Mouse (Mus musculus) spleen, postnatal 4 days (tissue): ENCODE measurements around the gene Pstpip1.

Experiments used
- DNase-seq, 2 experiments: peaks; one replicate each; pipeline ENCODE4 v3.0.0; 2022; ENCODE audit warnings: low spot score in 2 of 2

The Pstpip1 gene

GRCm38 (mm10) chr9:56089778-56090520 is at the start of gene Pstpip1:
Gene Pstpip1 (plus strand): TSS chr9:56089962.
- peak; percentile 73 to 84 for DNase-seq

GRCm38 (mm10) chr9:56041372-56042180 is 48.2 kb upstream of the Pstpip1 start, which contains the start of gene Rcn2:
Gene Rcn2 (plus strand): TSS chr9:56041845.
- DNase-seq, result peak; percentile 93 to 97

DNA sequence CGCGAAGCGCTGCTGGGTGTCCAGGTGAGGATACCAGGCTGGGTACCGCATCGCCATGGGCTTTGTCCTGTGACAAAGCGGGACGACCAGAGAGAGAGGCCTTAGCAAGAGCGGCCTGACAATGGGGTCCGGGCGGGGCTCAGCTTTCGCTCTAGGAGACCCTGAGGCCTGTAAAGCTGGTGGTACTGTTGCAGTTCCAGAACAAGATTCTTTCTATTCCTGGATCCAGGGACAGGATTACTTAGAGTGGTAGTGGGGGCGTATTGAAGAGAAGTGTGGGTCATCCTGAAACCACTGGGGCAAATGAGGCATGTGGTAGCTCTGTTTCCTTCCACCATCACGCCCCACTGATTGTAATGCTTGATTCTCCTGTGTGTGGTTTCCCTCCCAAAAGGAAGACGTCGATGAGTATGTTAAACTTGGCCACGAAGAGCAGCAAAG is 47.6 kb upstream of the Pstpip1 start:
- DNase-seq, result no peak

- no peak for DNase-seq
Measured at GRCm38 (mm10) chr9:56053796-56054195, 36.0 kb upstream of the Pstpip1 start.

GRCm38 (mm10) chr9:56056147-56056546 is 33.6 kb upstream of the Pstpip1 start:
- DNase-seq, result no peak

- no peak for DNase-seq
Measured at GRCm38 (mm10) chr9:56062336-56062735, 27.4 kb upstream of the Pstpip1 start.

DNA sequence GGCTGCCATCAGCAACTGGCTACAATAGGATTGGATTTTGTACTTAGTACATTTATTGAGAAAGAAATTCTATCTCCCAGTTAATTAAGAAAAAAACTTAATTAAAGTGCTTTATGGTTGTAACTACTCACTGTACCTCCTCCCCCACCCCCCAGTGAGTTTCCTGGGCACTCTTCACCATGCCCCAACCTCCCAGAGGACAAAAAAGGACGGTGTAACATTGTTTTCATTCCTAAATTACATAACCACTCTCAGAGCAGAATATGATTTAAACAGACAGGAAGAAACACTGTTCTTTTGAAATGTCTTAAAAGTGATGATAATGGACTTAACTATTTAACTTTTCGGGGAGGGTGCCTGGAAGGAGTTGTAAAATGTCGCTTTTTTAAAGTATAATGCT is 24.8 kb upstream of the Pstpip1 start:
- no peak for DNase-seq

- DNase-seq, result no peak
Measured at GRCm38 (mm10) chr9:56067964-56068363, 21.8 kb upstream of the Pstpip1 start.

- DNase-seq, result no peak
Measured at GRCm38 (mm10) chr9:56068630-56069029, 21.1 kb upstream of the Pstpip1 start.

- no peak for DNase-seq
Measured at GRCm38 (mm10) chr9:56072861-56073260, 16.9 kb upstream of the Pstpip1 start.

DNA sequence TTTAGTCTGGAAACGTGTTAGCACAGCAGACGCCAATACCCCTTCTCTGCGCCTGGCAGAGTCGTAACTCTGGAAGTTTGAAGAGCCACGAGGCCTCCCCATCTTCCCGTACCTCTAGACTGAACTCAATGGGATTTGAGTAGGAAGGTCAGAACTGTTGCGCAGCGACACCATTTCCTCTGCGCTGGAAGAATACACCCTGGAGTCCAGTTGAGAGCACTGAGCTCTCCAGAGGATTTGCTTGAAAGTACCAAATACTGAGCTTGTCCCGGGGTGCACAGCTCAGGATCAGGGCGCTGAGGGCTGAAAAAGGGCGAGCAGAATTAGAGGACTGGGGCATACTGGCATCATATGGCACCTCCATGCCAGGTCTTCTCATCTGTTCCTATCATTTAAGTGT is 14.9 kb upstream of the Pstpip1 start:
- DNase-seq, result no peak

DNA sequence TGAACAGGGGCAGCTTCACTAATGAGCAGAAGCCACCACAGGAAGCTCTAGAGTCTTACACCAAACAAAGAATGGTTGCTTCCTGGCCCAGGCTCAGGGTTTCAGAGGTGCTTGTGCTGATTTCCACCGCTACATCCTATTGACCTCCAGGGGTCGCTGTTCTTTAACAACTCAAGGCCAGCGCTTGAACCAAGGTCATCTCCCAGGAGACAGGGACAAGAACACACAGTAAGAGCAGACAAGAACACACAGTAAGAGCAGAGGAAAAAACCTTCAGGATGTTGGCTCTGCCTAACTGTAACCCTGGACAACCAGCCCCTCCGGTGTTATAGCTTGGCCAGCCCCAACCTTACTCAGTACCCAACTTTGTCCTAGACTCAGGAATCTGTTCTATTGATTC is 14.5 kb upstream of the Pstpip1 start:
- peak; percentile 59 to 79 for DNase-seq

DNA sequence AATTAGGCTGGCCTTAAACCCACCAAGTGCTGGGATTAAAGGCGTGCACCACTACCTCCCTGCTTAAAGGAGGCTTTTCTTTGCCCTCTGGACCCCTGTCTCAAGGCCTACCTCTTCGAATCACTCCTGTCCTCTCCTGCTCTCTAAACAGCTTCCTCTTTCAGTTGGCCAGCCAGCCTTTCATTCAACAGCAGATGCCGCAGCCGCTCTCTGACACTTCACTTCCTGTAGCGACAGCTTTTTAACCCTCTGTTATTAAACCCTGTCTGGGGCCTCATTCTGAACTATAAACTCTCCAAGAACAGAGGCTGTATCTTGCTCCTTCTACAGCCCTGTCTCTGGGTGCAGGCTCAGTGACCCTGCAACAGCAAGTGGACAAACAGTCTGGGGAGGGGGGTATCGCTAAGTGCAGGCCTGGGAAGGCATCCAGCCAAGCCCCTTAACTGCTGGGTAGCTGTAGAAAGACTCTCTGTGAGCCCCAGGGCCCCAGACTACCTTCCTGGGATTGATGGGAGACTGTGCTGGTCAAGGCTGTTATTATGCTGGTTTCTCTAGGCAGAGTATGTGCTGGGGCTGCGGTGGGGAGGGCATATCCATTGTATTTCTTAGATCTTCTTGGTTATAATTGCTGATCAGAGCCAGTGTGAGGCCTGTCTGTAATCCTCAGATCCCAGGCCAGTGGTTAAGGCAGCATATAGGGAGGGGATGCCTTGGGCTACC is 13.7 kb upstream of the Pstpip1 start:
- peak; percentile 49 to 74 for DNase-seq

GRCm38 (mm10) chr9:56079587-56079986 is 10.2 kb upstream of the Pstpip1 start:
- DNase-seq, result no peak

DNA sequence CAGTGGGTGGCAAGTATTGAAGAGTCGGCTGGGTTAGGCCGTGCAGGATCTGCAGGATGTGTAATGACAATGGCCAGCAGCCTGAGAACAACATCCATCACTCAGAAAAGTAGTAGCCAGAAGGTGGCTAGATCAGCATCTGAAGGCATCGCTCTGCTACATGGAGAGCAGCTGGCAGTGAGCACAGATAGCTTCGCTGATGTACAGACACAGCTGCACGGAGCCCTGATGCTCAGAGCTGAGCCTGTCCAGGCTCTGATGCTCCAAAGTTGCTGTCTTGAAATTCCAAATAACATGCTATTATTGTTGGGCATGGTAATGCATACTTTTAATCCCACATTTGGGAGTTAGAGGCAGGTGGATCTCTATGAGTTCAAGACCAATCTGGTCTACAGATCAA is 3.2 kb upstream of the Pstpip1 start:
- DNase-seq, result no peak

- no peak for DNase-seq
Measured at GRCm38 (mm10) chr9:56090546-56091225, 924 bp downstream of the Pstpip1 start.

GRCm38 (mm10) chr9:56092102-56092501 is 2.3 kb downstream of the Pstpip1 start:
- DNase-seq, result no peak

DNA sequence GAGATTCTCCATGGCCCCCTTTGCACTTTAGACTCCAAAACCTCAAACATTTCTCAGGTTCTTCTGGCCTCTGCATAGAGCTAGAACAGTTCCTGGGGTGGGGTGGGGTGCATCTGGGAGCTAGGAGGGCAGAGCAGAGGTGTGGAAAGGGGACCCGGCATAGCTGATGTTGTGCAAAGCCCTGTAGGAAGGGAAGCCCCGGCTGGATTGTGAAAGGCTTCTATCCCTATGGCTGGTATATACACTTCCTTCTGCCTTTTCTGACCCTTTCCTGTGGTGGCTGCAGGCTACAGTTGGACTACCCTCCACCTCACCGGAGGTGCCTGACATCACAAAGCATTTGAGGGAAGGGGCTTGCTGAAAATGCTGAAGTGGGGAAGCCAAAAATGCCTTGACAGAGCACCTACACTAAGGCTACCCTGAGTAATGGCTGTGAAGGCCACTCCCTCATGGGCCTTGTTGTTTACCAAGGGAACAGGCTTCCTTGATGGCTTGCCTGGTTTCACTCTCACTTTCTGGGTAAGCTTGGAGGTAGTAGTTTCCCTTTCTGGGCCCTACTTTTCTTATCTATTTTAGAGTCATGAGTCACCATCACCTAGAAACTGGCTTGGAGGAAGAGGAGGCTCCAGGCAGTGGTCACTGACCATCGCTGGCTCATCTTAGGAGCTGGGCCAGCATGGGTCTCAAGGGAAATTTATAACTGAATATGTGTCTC is 8.0 kb downstream of the Pstpip1 start:
- no peak for DNase-seq

DNA sequence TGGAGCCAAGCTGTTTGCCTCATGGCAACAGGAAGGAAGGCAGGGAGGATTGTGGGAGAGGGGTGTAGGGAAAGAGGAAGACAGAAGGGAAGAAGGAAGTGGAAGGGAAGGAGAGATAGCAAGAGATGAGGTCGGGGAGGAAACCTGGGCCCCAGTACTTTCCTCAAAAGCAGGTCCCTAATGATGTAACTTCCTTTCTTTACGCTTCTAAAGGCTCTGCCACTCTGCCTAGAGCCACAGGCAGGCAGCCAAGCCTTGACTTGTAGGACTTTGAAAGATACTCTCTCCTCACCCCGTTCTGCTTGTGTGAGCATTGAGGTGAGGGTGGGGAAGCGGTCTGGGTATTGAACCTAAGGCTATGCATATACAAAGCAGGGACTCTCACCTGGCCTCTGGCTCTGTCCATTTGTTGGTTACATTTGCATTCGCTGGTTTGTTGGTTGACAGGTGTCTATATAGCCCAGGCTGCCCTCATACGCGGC is 10.3 kb downstream of the Pstpip1 start:
- DNase-seq, result no peak

DNA sequence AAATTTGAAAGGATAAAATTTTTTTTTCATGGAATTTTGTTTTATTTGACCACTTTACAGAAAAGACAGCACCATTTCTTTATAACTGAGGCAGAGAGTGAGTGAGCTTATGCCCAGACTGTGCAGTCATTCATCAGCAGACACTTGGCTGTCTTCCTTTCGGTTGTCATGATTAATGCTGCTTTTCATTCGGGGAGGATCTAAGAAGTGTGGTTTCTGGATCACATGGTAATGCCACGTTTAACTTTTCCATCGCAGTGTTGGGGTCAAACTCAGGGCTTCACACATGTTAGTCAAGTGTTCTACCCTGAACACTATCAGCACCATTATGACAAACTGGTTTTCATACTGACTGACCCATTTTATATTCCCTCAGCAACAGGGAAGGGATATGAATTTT is 11.3 kb downstream of the Pstpip1 start:
- DNase-seq, result no peak

- no peak for DNase-seq
Measured at GRCm38 (mm10) chr9:56104921-56105320, 15.2 kb downstream of the Pstpip1 start.
